Mouse (Mus musculus) olfactory bulb, adult 2 months (tissue): Measurements from ENCODE around the gene Rab27a.

Experiments
- CTCF ChIP-seq: fragments of 200-500 bp; IDR thresholded peaks from 2 replicates; pipeline ENCODE4 v1.5.1; 2012; ENCODE audit warnings: low read depth, mild to moderate bottlenecking, low read length, moderate library complexity; ENCODE audit not compliant: insufficient read depth
- POLR2A ChIP-seq: fragments of 200-500 bp; IDR thresholded peaks from 2 replicates; pipeline ENCODE4 v1.6.1; 2012; ENCODE audit warnings: mild to moderate bottlenecking, low read depth, low read length, moderate library complexity; ENCODE audit not compliant: insufficient read depth

DNA sequence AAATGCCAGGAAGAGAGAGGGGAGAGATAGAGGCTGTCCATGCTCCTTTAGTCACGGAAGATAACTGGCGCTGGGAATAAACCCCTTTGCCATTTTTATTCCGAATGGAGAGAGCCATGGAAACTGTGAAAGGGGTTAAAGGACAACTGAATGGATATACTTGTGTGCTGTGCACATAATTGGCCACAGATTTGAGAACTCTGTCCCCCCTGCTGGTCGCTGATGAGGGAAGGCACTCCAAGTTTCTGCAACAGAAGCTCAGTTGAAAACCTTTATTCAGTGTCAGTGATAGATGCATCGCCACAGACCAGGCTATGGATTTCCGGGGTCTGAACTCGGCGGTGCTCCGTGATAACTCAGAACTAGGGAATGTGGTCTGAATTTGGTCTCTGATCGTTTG, 45.5 kb downstream of the Rab27a start:
- no peak for TF ChIP-seq POLR2A
- no peak for TF ChIP-seq CTCF
